Mouse (Mus musculus) R1 (cell line): ENCODE results near the gene Psmb6.
A peak's percentile ranks its signal among the peaks of the same experiment; 100 is the strongest.
"Not testable (repeated sequence)": the region's sequence is repeated elsewhere in the genome, so short reads cannot be mapped to it uniquely, and the experiment has no call there.

Experiments used
- DNase-seq: peaks from one replicate; pipeline ENCODE4 v3.0.0-alpha.2; 2018; ENCODE audit warnings: low read depth, low spot score

Gene Psmb6

DNA sequence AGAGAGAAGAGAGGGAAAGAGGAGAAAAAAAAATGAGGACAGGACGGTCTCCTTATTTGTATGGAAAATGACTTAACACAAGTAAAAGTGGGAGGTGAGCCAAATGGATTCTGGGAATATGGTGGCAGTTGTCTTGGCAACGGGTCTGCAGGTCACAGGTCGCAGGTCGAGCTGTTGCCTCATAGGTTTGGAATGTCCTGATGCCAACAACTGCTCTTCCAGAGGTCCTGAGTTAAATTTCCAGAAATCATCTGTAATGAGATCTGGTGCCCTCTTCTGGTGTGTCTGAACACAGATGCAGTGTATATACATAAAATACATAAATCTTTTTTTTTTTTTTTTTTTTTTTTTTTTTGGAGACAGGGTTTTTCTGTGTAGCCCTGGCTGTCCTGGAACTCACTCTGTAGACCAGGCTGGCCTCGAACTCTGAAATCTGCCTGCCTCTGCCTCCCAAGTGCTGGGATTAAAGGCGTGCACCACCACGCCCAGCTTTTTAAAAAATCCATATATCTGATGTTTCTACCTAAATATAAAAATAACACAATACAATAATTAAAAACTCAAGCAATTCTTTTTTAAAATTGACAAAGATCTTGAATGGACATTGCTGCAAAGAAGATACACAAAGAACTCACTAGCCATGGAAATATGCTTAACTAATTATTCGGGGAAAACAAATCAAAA is 1.7 kb upstream of the Psmb6 start:
- peak; percentile 92 for DNase-seq

DNA sequence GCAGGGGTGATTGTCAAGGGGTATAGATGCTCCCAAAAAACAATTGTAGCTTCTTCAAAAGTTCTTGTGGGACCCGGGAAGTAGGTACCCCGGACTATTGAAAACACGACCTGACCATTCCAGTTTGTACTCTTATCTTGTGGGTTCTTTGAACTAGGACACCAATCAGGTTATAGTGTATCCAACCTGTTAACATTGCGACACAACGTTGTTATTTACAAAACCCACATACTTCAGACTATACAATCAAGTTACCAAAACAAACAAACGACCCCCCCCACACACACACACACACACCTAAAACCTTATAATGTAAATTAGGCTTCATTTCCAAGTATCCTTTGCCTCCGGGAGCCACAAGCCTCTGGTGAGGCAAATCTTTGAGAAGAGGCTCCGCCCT is 385 bp upstream of the Psmb6 start:
- DNase-seq = no peak

DNA sequence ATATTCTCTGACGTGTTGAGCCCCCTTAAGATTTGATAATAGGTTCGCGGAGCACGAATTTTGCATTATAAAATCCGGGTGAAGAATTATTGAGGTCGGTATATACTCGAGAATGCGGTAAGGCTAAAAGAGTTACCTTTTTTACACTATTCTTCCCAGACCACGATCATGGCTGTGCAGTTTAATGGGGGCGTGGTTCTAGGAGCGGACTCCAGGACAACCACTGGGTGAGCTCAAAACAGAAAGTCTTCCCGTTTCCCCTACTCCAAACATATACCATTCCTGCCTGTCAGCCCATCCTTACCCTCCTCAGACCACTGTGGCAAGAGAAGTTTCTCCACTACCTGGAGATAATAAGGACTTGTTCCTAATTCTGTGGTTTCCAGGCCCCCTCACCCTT is 559 bp downstream of the Psmb6 start:
- peak; percentile 50 for DNase-seq

DNA sequence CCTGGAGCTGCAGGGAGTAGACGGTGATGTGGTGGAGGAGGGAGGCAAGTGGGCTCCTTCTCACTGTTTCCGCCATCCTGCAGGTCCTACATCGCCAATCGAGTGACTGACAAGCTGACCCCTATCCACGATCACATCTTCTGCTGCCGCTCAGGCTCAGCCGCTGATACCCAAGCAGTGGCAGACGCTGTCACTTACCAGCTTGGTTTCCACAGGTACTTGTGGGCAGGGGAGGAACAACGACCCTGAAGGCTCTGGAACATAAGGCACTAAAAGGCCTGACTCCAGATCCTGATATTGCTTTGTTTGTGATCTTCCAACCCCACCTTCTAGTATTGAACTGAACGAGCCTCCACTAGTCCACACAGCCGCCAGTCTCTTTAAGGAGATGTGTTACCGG is 1.0 kb downstream of the Psmb6 start:
- DNase-seq = no peak

DNA sequence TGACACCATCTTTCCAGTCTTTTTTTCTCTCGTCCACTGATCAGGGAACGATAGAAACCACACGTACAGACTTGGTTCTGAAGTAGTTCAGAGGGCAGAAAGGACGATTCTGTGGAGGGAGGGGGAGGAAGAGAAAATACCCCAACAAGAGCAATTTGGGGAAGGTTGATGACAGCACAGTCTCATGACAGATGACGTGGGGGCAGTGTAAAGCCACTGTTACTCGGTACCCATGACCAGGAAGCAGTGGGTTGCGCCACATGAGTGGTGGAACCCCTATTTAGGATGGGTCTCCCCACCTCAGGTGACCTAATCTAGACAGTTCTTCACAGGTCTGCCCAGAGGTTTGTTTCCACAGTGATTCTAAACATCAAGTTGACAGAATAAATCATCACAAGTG is 3.4 kb downstream of the Psmb6 start:
- DNase-seq = no peak

DNA sequence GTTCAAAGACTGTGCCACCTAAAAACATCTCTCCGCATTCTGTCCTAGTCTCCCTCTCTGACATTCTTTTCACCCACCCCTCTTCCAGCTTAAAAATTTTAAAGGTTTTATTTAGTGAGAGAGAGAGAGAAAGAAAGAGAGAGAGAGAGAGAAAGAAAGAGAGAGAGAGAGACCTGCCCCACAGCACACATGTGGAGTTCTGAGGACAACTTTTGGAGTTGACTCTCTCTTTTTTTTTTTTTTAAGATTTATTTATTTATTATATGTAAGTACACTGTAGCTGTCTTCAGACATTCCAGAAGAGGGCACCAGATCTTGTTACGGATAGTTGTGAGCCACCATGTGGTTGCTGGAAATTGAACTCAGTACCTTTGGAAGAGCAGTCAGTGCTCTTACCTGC is 5.9 kb downstream of the Psmb6 start:
- DNase-seq = not testable (repeated sequence)

DNA sequence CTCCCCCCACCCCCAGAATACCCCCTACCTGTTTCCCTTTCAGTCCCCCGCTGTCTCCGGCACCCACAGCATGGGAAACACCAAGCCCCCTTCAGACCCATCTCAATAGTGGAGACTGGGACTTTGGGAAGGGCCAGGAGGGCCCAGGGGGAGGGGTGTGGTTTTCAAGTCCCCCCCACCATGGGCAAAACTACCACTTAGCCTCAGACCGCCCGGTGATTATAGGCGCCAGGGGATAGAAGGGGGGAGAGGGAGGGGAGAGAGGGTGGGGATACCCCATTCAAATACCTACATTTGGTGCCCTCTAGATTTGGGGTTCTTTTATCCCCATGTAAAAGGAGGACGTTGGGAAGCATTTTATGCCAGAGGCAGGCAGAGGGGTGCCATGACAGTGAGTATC is 7.7 kb downstream of the Psmb6 start, which contains the start of gene Gm40193:
TSS of gene Gm40193 (minus strand) at position 101 of the 400 bp plus-strand sequence.
- DNase-seq = no peak

DNA sequence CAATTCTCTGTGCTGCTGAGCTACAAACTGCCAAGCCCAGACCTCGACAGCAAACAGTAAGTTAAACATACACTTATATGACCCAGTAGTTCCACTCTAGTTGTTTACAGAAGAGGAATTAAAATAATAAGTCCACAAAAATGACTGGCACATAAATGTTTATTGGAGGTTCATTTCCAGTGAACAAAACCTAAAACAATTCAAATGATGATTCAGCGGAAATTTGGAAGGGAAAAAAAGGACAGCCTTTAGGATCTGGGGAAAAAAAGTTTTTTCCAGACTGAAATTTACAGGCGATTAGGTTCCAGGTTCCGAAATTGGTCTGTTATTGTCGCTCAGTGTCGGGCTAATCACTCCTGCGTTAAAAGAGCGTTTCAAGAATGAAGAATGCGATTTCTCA is 14.3 kb downstream of the Psmb6 start:
- no peak for DNase-seq

DNA sequence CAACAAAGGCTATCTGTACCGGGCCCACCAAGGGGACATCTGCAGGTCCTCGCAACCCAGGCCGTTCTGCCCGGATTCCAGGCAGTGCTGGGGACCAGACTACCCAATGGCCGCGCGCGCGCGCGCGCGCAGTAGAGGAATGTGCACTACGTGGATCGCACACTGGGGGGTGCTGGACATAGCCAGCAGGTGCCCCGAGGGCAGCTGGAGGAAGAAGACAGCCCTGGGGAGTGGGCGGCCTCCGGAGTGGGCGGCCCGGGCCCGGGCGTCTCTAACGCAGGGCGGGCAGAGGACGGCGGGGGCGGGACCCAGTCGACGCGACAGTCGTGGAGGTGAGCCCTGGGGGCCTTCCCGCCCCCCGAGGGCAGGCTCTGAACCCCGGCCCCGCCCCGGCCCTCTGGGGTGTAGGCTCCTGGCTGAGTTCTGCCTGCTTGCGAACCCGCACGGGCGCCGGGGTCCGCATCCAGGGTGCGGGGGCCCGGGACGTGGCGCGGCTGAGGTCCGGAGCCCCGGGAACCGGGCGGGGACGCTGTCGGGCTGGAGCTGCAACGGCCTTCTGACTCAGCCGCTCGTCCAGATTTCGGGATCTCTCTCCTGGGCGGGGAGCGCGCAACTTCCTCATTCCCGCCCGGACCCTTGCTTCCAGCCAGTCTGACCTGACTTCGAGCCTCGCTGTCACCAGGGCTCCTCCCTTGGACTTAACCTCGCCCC is 14.9 kb downstream of the Psmb6 start, which contains the start of gene Pld2:
TSS of gene Pld2 (plus strand) at position 188 of the 711 bp plus-strand sequence.
- DNase-seq = peak; percentile 84

DNA sequence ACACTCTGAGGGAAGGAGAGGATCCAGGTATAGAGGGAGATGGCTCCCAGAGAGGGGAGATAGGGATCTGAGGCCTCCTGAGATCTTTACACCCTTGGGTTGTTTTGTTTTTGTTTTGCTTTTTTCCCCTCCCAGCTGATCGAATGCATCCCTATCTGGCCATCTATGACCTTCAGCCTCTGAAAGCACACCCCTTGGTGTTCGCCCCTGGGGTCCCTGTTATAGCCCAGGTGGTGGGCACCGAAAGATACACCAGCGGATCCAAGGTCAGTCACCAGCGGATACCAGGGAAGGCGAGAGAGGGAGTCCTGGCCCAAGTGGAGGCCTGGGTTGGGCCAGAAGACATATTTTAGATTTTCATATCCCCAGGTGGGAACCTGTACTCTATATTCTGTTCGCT is 15.8 kb downstream of the Psmb6 start:
- DNase-seq = no peak

DNA sequence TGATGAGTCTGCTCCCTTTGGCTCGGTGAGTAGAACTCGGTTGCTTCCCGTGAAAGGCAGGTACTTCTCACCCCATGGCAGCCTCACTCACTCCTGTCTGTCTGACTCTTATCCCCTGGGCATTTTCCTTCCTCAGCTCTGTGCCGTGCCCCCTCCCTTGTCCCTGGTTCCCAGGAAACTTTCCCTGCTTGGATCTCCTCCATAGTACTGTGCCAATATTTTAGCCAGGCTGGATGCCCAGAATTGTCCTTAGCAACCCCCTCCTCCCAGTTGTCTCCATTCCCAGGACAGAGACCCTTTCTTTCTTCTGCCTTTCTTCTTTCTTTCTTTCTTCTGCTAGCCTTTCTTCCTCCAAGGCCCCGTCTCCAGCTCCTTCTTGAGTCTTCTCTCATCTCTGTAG is 16.2 kb downstream of the Psmb6 start:
- no peak for DNase-seq

DNA sequence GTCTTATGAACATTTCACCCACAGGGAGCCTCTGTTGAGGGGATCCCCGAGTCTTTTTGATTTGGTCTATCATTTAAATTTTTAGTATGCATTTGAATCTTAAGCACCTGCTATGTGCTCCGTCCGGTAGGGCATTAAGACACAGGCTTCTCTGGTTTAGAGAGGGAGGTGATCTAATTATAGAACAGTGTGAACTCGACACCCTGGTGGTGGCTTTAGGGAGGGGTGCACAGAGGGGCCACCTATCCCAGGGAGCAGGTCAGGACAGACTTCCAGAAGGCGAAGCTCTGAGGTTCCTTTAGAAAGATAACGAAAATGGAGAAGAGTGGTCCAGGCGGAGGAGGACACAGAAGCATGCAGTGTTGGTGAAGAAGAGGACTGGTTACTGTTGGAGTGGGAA is 19.3 kb downstream of the Psmb6 start:
- DNase-seq = no peak

DNA sequence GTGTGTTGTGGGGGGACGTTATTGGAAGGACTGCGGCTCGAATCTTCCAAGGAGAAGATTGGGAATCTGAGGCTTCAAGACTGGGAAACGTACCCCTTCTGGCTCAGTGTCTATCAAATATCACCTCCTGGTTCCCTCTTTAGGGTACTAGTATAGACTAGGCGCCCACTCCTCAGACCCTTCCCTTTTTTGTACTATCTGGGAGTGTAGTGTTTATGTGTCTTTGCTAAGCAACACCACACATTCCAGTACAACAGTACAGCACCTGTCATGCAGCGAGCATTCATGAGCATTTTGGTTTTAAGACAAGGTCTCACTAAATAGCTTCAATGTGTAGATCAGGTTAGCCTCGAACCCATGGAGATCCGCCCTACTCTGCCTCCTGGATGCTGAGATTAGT is 26.4 kb downstream of the Psmb6 start:
- no peak for DNase-seq

DNA sequence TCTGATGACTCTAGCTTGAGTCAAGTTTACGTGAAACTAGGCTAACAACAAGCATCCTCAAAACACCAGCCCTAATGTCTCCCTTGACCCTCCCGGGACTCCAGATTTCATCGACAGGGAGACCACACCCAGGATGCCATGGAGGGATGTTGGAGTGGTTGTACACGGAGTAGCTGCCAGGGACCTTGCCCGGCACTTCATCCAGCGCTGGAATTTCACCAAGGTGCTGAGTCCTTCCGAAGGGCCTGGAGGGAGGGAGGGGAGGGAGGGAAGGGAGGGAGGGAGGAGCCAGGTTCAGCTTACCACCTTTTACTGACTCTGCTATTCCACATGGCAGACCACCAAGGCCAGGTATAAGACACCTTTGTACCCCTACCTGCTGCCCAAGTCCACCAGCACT is 28.8 kb downstream of the Psmb6 start:
- DNase-seq = no peak

DNA sequence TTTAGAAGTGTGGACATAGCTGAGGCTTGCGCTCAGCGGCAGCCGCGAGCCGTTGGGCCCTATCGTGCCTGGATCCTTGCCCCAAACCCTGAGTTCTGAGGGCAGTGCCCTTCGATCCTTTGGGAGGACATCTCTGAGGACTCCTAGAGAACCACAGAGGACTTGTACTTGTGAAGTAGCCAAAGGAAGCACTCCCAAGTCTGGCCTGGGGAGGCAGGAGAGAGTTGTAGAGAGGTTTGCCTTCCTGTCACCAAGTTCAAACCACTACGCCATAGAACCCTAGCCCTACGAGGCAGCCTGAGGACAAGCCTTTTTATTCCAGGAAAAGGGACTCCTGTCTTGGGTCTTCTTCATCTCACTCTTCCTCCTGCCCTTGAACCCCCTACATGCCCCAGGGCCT is 32.4 kb downstream of the Psmb6 start:
- peak; percentile 65 for DNase-seq

DNA sequence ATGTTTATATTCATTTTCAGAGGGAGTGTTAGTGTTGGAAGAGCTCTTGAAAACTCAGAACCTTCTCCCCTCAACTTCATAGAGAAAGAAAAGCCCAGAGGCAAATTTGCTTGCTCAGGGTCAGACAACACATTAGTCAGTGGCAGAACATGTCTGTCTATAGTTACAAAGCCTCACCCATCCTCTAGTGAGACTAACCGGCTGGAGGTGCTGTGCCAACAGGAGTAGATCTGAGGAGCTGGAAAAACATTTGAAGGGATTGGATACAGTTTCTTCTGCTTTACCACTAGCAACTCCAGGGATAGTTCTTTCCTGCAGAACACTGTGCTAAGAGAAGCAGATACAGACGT is 36.7 kb downstream of the Psmb6 start:
- DNase-seq = no peak

DNA sequence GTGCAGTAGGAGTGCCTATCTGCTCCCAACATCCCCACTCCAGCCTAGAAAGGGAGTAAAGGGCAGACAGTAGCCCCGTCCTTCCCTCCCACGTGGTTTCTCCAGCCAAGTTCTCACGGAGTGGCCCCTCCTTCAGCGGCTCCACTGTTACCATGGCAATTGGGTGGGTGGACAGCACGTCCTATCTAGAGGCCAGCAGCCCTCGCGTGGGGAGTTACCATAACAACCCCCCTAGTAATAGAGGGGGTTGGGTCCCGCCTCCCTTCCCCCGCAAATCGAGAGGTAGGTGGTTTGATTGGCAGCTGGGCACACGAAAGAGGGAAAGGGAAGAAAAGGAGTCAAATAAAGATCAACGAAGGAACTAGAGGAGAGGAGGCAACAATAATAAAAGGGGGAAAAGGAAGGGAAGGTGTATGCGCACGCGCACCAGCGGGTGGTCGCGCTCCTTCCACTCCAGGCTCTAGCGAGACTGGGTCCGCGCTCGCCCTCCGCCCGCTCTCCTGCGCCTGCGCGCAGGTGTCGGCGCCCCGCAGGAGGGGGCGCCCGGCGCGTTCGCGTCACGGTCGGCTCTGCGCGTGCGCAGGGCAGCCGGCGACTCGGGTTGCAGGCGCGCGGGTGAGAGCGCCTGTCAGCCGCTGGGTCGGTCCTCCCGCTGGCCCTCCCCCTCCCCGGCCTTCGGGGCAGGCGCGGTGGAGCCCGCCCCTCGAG is 37.3 kb downstream of the Psmb6 start, which contains the start of gene Mink1:
TSS of gene Mink1 (plus strand) at position 595 of the 708 bp plus-strand sequence.
- DNase-seq = peak; percentile 89

DNA sequence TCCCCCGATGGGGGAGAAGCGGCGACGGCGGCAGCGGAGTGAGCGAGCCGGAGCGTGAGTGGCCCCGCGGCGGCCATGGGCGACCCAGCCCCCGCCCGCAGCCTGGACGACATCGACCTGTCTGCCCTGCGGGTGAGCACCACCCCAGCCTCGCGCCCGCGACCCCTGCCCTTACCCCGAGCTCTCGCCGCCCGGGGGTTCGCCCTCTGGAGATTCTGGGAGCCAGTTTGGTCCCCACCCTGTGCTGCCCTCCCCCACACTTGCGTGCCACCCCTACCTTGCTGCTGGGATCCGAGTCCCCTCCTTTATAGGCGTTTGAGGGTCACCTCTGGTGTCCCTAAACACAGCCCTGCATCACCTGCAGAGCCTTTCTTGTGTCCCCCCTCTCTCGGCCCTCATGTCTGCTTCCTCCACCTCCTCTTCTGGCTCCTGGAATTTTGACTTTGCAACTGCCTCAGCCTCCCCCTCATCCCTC is 37.9 kb downstream of the Psmb6 start:
- no peak for DNase-seq

DNA sequence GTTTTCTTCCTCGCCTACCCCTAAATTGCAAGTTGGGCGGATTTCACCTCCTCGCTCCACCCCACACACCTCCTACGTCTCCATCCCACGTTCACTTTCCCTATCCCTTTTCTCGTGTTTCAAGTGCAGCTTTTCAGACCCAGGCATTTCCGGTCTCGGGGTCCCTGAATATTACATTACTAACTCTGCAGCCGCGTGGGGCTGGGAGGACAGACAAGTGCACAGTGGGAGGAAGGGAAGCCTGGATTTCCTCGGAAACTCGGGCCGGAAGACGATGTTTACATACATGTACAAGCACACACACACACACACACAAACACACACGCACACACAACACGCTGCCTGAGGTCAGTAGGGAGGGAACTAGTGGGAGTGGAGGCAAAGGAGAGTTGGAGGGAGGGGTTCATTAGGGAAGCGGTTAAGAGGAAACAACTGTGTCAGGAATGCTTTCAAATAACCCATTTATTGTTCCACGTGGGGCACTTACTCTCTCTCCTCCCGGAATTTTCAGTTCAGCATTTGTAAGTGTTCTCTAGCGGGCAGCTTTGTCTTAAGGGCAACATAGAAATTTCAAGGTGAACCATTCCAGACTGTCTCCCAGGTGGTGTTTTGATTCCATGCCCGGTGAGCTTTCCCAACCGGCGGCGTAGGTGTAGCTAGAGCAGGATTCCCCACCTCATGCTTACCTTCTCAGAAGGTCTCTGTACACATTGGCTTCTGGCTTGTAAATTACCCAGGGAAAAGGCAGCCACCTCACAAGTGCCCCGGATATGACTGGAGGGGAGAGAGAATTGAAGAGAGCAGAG is 38.5 kb downstream of the Psmb6 start:
- DNase-seq = peak; percentile 66

DNA sequence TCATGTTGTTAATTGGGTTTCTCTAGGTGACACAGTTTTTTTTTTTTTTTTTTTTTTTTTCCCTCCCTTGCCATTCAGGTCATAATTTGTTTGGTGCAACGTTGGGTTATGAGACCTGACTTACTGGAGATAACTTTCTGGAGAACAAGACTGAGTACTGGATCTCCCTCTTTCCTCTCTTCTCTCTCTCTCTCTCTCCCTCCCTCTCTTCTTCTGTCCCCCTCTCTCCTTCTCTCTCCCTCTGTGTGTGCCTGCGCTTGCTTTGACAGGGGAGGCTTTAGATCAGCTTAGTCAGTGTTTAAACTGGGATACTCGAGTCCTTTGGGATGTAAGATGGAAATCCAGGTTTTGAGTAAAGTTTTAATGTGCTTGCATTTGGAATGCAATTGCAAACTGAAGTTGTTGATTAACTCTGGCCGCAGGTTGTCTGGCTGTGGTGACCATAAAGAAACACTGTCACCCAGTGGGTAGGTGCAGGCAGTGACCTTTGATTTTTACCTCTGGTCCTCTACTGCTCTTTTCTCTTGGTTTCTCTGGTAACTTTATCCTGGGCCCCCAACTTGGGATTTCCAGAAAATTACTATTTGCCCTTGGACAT is 39.2 kb downstream of the Psmb6 start:
- DNase-seq = no peak

DNA sequence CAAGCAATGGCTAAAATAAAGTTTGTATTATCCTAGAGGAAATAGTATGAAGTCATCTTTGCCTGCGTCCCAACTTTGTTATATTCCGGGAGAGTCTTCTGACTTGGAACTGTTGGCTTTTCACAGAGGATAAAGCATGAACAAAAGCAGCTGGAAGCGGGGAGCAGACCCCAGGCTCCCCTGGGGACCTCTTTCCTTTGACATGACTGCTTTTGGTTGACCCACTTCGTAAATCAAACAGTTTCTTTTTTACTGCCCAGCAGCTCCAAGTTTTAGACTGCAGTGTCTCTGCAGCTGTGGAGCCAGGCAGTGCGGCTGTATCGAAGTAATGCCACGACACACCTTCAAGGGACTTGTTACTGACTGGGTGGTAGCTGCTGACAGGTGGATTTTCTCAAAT is 41.4 kb downstream of the Psmb6 start:
- DNase-seq = no peak
